Mouse (Mus musculus) CH12.LX (cell line): ENCODE measurements at regions not wholly inside any gene's neighbourhood (a gene's known extent, or its start where the extent isn't known, plus 50 kb on each side); places are given as distances from the start of the nearest gene placed in this dataset.

Experiments
- DNase-seq: peaks from one replicate; pipeline ENCODE4 v3.0.0-alpha.2; 2013; ENCODE audit errors: extremely low read depth
- H3K27ac ChIP-seq: 2 replicates; pipeline ENCODE4 v1.5.1; 2012; ENCODE audit warnings: low read depth, mild to moderate bottlenecking, control low read depth, moderate library complexity; ENCODE audit not compliant: insufficient read depth
- H3K27me3 ChIP-seq: replicated peaks from 2 replicates; pipeline ENCODE3; 2012; ENCODE audit warnings: inconsistent platforms
- H3K36me3 ChIP-seq, 2 experiments: replicated peaks in 1 of 2; 2 replicates each; pipeline versions ENCODE3 to v1.6.1; 2012; ENCODE audit warnings: inconsistent platforms in 1 of 2, low read length in 1 of 2, mild to moderate bottlenecking in 1 of 2, mixed read lengths in 1 of 2, moderate library complexity in 1 of 2; ENCODE audit not compliant: control insufficient read depth in 1 of 2, insufficient read depth in 1 of 2
- H3K4me1 ChIP-seq, 2 experiments: 2 replicates each; pipeline ENCODE4 v1.6.1; 2012; ENCODE audit warnings: inconsistent platforms in 1 of 2, moderate library complexity in 1 of 2; ENCODE audit not compliant: insufficient read depth in 2 of 2, control insufficient read depth in 1 of 2
- H3K4me2 ChIP-seq: 2 replicates; pipeline ENCODE4 v1.6.1; 2012; ENCODE audit warnings: low read depth, mild to moderate bottlenecking, control low read depth; ENCODE audit not compliant: poor library complexity, insufficient read depth, severe bottlenecking
- H3K4me3 ChIP-seq, 3 experiments: fragments of 150-350 bp in 1 of 3; sonication (generic) in 1 of 3; replicated peaks in 1 of 3; 2 replicates each; pipeline versions ENCODE3 to v1.5.1; 2011 to 2012; ENCODE audit warnings: low read depth in 2 of 3, low read length in 2 of 3, mild to moderate bottlenecking in 2 of 3, moderate library complexity in 2 of 3, control low read depth in 1 of 3, improper control_type of control experiment in 1 of 3, inconsistent platforms in 1 of 3, mixed read lengths in 1 of 3; ENCODE audit not compliant: poor library complexity in 1 of 3
- H3K79me2 ChIP-seq: replicated peaks from 2 replicates; pipeline ENCODE4 v1.6.1; 2012; ENCODE audit warnings: mild to moderate bottlenecking, moderate library complexity; ENCODE audit not compliant: control insufficient read depth, poor library complexity, insufficient read depth, severe bottlenecking; ENCODE audit errors: extremely low read depth
- H3K9ac ChIP-seq: 2 replicates; pipeline ENCODE4 v1.6.1; 2012; ENCODE audit warnings: low read depth, mild to moderate bottlenecking, control low read depth, moderate library complexity; ENCODE audit not compliant: insufficient read depth
- H3K9me3 ChIP-seq: replicated peaks from 2 replicates; pipeline ENCODE3; 2012; ENCODE audit warnings: low read length, inconsistent platforms, mixed read lengths
- CHD1 ChIP-seq: IDR thresholded peaks from 2 replicates; pipeline ENCODE4 v1.6.1; 2012; ENCODE audit warnings: low read depth, low read length, improper control_type of control experiment, inconsistent platforms
- CTCF ChIP-seq, 2 experiments: IDR thresholded peaks in 1 of 2; conservative IDR thresholded peaks in 1 of 2; 2 replicates each; pipeline ENCODE4 v1.5.1; 2011 to 2012; ENCODE audit warnings: low read depth in 2 of 2, low read length in 2 of 2, improper control_type of control experiment in 1 of 2, inconsistent platforms in 1 of 2, mild to moderate bottlenecking in 1 of 2, moderate library complexity in 1 of 2
- ELF1 ChIP-seq: IDR thresholded peaks from 2 replicates; pipeline ENCODE4 v1.6.1; 2014; ENCODE audit warnings: low read depth, mild to moderate bottlenecking, inconsistent platforms, low read length, improper control_type of control experiment
- HCFC1 ChIP-seq: IDR thresholded peaks from 2 replicates; pipeline ENCODE4 v1.6.1; 2012; ENCODE audit warnings: low read depth, mild to moderate bottlenecking, inconsistent platforms, low read length, improper control_type of control experiment
- KAT2A ChIP-seq: IDR thresholded peaks from 2 replicates; pipeline ENCODE4 v1.6.1; 2012; ENCODE audit warnings: low read length, improper control_type of control experiment, inconsistent platforms; ENCODE audit not compliant: insufficient replicate concordance
- MAFK ChIP-seq: IDR thresholded peaks from 2 replicates; pipeline ENCODE4 v1.6.1; 2011; ENCODE audit warnings: low read length, improper control_type of control experiment; ENCODE audit not compliant: insufficient replicate concordance
- MXI1 ChIP-seq: IDR thresholded peaks from 2 replicates; pipeline ENCODE4 v1.6.1; 2011; ENCODE audit warnings: mild to moderate bottlenecking, low read depth, low read length, improper control_type of control experiment
- NELFE ChIP-seq: IDR thresholded peaks from 2 replicates; pipeline ENCODE4 v1.6.1; 2011; ENCODE audit warnings: low read depth, low read length, improper control_type of control experiment
- POLR2A ChIP-seq: IDR thresholded peaks from 2 replicates; pipeline ENCODE4 v1.6.1; 2011; ENCODE audit warnings: low read depth, mild to moderate bottlenecking, improper control_type of control experiment, low read length
- RCOR1 ChIP-seq: conservative IDR thresholded peaks from 2 replicates; pipeline ENCODE4 v1.6.1; 2012; ENCODE audit warnings: low read depth, mild to moderate bottlenecking, inconsistent platforms, low read length, improper control_type of control experiment
- UBTF ChIP-seq: IDR thresholded peaks from 2 replicates; pipeline ENCODE4 v1.6.1; 2012; ENCODE audit warnings: low read depth, mild to moderate bottlenecking, inconsistent platforms, low read length, improper control_type of control experiment, moderate library complexity
- USF2 ChIP-seq: conservative IDR thresholded peaks from 2 replicates; pipeline ENCODE4 v1.6.1; 2011; ENCODE audit warnings: low read depth, low read length, improper control_type of control experiment
- ZC3H11A ChIP-seq: IDR thresholded peaks from 2 replicates; pipeline ENCODE4 v1.6.1; 2012; ENCODE audit warnings: low read depth, mild to moderate bottlenecking, inconsistent platforms, low read length, improper control_type of control experiment
- dilution Hi-C: fragments of 300-500 bp; cut with MboI; formaldehyde crosslinking; loops from 2 replicates; pipeline ENCODE4 v1.14.3; 2020; ENCODE audit warnings: low sequenced_read_pairs; ENCODE audit not compliant: extremely low pct_unique_long_range_greater_than_20kb, extremely low pct_ligation_motif_present
- in situ Hi-C: fragments of 300-500 bp; cut with MboI; formaldehyde crosslinking; loops from 3 replicates; pipeline ENCODE4 v1.14.3; 2019; ENCODE audit warnings: low sequenced_read_pairs, low pct_ligation_motif_present, low pct_unique_long_range_greater_than_20kb, mixed read lengths

DNA sequence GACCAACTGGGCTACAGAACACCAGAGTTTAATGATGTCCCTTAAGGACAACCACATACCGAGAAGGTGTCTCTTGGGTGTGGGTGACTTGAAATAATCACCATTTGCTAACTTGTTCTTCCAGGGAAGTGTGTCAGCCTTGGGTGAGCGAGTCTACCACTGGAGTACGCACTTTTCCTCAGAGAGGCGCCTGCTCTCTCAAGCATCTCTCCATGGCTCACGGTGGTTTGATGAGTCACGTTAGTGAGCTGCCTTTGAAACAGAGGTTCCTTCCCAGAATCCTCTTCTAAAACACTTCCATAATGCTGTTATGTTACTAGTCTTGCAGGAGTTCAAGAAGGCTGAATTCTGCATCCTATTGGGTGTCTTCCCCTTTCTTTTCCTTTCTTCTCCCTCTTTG lies 58.6 kb upstream of the Arntl start:
- no peaks in the 10 kb centered on the region for H3K79me2 ChIP-seq
- in situ Hi-C loops, result loop anchor here (25.0 kb wide), 1 partner anchor 736 kb away; no protein-coding TSS in a partner anchor
- no peaks in the 10 kb centered on the region for H3K9me3 ChIP-seq
- no peak for TF ChIP-seq CHD1
- TF ChIP-seq UBTF, result no peak
- no peak for TF ChIP-seq POLR2A
- TF ChIP-seq ZC3H11A, result no peak
- TF ChIP-seq MAFK, result no peak
- H3K4me3 ChIP-seq, result no peak overlapping the region
- no peaks in the 10 kb centered on the region for H3K36me3 ChIP-seq
- H3K4me2 ChIP-seq, result no peak overlapping the region
- peaks cover 8 to 31% of the 10 kb centered on the region in 2 experiments; a peak in 3 of 4 replicates for H3K4me1 ChIP-seq
- no peak overlapping the region for H3K27ac ChIP-seq
- dilution Hi-C loops, result no loop called here
- DNase-seq, result no peak
- H3K9ac ChIP-seq, result no peak overlapping the region
- H3K27me3 ChIP-seq, result peaks cover 2% of the 10 kb centered on the region

GRCm38 (mm10) chr7:113149966-113150470 lies 57.2 kb upstream of the Arntl start:
- Histone ChIP-seq H3K4me3 (no peak overlapping the region), H3K9ac (no peak overlapping the region), H3K9me3 (no peaks in the 10 kb centered on the region)
- in situ Hi-C loops, result loop anchor here (25.0 kb wide), 1 partner anchor 738 kb away; no protein-coding TSS in a partner anchor
- TF ChIP-seq CTCF (conservative IDR thresholded peaks at IDR 0.05 in 1 of 2, IDR thresholded peaks at IDR 0.05 in 1 of 2; ENCODE audit: low read depth in 2 of 2, low read length in 2 of 2) (no peak), RCOR1 (no peak), CHD1 (no peak), ELF1 (no peak)
- TF ChIP-seq, all 38 proteins: peak for 0
- peaks cover 2% of the 10 kb centered on the region for H3K27me3 ChIP-seq
- no peak overlapping the region for H3K27ac ChIP-seq
- H3K4me2 ChIP-seq, result no peak overlapping the region
- DNase-seq, result no peak
- H3K4me1 ChIP-seq, result peaks cover 8 to 31% of the 10 kb centered on the region in 2 experiments; a peak in 3 of 4 replicates
- H3K79me2 ChIP-seq, result no peaks in the 10 kb centered on the region
- H3K36me3 ChIP-seq, result no peaks in the 10 kb centered on the region
- dilution Hi-C loops, result no loop called here

GRCm38 (mm10) chr7:113150789-113151188 lies 56.5 kb upstream of the Arntl start:
- Histone ChIP-seq H3K9me3 (no peaks in the 10 kb centered on the region), H3K27ac (no peak overlapping the region), H3K9ac (no peak overlapping the region), H3K4me1 (peaks cover 8 to 31% of the 10 kb centered on the region in 2 experiments; a peak in 3 of 4 replicates), H3K4me2 (no peak overlapping the region), H3K4me3 (no peak overlapping the region), H3K36me3 (no peaks in the 10 kb centered on the region), H3K27me3 (peaks cover 2% of the 10 kb centered on the region), H3K79me2 (no peaks in the 10 kb centered on the region)
- no peak for TF ChIP-seq HCFC1
- TF ChIP-seq KAT2A, result no peak
- TF ChIP-seq MXI1, result no peak
- TF ChIP-seq CHD1, result no peak
- no peak for TF ChIP-seq NELFE
- TF ChIP-seq USF2, result no peak
- dilution Hi-C loops (no loop called here), in situ Hi-C loops (no loop called here)
- DNase-seq, result no peak
